Mouse (Mus musculus) lung, adult 10 weeks (tissue): ENCODE measurements around the gene Adcy3. TPM values are rescaled to one million over a fixed set of nuclear protein-coding genes. Genes with fewer than 3 reads are reported as not detected.

Experiments used
- polyA plus RNA-seq: library from polyadenylated mRNA; stranded (reverse); fragments of 350-450 nt; fragmentation: Illumina TruSeq; extraction: RNeasy Lipid Tissue Mini Kit (QIAGEN cat#74804); gene quantifications from one replicate; pipeline ENCODE4 v1.2.3, GENCODE M21; 2014; ENCODE audit warnings: low read depth, low replicate concordance; ENCODE audit not compliant: insufficient read depth

Adcy3 gene
- 7.8 TPM for polyA plus RNA-seq

DNA sequence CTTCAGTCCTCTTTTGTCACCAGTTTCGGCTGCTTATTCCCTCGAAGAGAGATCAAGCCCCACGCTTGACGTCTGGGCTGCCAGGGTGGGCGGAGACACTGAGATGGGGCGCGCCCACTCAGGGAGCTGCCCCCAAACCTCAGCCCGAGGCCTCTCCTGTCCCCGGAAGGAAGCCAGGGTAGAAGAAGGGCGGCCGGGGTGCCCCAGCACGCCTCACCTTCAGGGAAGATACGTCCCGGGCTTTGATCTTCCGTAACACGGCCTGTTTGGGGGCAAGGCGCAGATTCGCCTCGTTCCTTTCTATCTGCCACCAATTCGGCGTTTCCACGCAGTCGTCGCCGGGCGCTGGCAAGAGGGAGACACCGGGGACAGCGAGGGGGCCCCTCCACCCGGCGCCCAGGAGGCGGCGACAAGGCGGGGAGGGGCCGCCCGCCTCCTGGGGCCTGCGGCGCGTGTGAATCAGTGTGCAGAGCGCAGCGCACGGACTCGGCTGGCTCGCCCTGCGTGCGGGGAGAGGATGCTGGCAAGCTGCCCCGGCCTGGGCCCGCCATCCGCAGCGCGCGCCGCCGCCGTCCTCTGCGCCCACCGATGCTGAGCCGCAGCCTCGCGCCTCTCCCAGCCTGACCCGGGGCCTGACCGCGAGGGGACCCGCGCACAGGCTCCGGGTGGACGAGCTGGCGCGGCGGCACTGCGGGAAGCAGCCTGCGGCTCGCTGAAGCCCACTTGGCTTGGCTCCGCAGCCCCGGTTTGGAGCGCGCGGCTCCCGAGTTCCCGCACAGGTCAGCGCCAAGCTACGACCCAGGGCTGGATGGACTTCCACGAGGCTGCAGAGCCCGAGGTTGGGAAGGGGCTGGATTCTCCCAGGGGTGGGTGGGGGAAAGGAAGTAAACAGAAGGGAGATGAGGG is at the start of gene Adcy3:
Gene Adcy3, plus strand, starts transcription at position 163 of the 906 bp plus-strand sequence.

DNA sequence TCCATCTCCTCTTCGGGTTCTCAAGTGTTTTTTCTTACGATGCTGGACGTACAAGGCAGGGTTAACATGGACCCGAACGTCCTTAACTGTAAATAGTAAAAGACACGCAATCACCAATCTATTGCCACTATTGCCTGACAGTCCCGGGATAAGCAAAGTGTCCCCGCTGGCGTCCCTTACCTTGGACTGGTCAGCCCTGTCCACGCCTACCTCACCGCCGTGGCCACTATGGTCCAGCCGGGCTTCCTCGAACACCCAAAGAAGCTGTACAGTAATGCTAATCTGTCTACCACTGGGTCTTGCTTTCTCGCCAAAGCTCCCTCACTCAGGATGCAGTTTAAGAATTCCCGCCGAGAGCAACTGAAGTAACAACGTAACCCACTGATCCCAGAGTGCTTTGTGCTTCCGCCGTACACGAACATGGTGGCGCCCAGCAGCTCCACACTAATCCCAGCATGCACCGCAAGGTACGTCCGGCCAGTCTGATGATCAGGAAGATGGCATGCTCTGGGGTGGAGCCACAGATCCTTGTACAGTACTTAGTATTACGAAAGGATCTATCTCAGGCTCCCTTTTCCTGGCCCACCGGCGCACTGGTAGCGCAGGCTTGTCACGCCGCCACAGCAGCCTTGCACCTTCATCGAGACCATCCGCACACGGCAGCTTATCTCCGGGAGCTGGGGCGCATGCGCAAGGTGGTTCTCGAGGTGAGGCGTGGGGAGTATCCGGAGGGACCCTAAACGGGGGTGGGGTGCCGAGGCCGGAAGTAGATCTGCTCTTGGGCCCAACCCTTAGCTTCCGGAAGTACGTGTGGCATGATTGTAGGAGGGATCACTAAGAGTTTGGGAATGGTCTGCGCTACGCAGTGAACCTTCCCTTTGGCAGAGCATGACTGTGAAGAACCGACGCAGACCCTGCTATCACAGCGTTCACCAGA is 100.9 kb downstream of the Adcy3 start, which contains the start of the genes Ptrhd1 and Cenpo:
Gene Ptrhd1, plus strand, starts transcription at position 456 of the 937 bp plus-strand sequence.
Gene Cenpo, minus strand, starts transcription at position 723 of the 937 bp plus-strand sequence.

Other genes starting within 250 kb of the Adcy3 start
- gene Pomc, start 178.2 kb upstream of the Adcy3 start, polyA plus RNA-seq = 1.2 TPM
- gene Efr3b, start 94.2 kb upstream of the Adcy3 start, polyA plus RNA-seq = 1.7 TPM
- gene Dnajc27, start 50.5 kb upstream of the Adcy3 start, polyA plus RNA-seq = 3.3 TPM
- gene Ptrhd1, start 100.9 kb downstream of the Adcy3 start, polyA plus RNA-seq = 2.7 TPM
- gene Cenpo, start 101.2 kb downstream of the Adcy3 start, polyA plus RNA-seq = 4.4 TPM